Mouse (Mus musculus) cerebellum, adult 9-10 months (tissue): Measurements from ENCODE around the gene Med16.
A peak's percentile ranks its signal among the peaks of the same experiment; 100 is the strongest.

Source experiments
- DNase-seq: peaks from one replicate; pipeline ENCODE4 v3.0.0; 2022

The Med16 gene

GRCm38 (mm10) chr10:79858416-79859074, 50.2 kb downstream of the Med16 start:
- peak; percentile 75 for DNase-seq

GRCm38 (mm10) chr10:79857894-79858293, 50.8 kb downstream of the Med16 start:
- peak; percentile 38 for DNase-seq

- DNase-seq: peak; percentile 68
Measured at GRCm38 (mm10) chr10:79857452-79857811, 51.3 kb downstream of the Med16 start.

DNA sequence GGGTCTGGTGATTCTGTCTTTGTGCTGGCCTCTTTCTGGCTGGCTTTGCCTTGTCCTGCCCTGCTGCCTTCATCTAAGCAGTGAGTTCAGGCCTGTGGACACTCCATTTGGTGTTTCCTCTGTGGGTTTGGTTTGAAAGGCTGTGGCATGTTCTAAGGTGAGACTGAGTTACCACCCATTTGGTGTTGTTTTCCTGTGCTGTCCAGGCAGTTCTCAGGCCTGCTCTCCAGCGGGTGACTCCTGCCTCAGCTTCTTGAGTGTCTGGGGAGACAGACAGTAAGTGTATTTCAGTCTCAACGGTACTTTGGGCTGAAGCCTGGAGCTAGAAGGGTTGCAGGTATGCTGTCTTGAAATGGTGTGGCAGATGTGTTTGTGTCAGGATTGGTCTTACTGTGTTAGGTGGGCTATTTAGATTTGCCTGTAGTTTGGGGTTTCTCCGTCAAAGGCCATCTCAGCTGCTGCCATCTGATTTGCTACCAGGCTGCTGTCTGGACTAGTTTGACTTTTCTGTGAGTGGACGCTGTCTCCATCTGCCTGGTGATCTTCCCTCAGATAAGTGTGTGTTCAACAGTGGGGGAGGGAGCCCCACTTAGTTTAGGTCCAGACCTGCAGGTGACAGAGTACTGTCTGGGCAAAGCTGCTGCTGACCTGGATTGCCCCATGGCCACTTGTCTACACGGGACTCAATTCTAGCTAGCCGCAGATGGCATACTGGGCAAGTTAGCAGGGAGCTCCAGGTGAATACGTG, 51.8 kb downstream of the Med16 start:
- DNase-seq: peak; percentile 39

GRCm38 (mm10) chr10:79856280-79856679, 52.4 kb downstream of the Med16 start:
- peak; percentile 50 for DNase-seq

- peak; percentile 77 for DNase-seq
Measured at GRCm38 (mm10) chr10:79855558-79856184, 53.1 kb downstream of the Med16 start.

DNA sequence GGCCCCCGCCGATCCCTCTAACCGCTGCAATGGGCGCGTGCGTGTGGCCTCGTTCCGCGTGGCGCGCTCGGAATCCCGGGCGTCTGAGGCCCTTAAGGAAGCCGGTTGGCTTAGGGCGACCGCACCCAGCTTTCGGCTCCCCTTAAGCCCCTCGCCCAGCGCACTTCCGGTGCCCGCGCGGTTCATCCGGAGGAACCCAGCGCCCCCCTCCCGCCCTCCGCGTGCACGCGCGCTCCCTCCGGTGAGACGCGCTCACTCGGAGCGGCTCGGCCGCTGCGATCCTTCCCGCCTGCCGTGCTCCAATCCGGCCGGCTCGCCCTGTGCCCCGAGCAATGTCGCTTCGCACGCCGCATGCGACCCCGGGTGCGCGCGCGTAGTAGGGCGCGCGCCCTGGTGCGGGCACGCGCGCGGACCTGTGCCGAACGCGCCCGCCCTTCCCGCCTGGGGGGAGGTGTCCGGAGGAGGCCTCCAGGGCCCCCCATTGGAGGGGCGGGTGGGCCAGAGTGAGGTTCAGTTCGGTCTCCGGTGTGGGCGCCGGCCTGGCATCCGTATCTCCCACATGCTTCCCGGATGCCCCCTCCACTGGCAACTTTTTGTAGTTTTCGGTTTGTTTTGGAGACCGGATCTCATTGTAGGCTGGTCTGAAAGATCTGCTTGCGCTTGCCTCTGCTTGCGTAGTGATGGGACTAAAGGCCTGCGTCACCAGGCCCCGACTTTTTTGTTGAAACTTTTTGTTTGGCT, 53.8 kb downstream of the Med16 start:
- DNase-seq: peak; percentile 76

DNA sequence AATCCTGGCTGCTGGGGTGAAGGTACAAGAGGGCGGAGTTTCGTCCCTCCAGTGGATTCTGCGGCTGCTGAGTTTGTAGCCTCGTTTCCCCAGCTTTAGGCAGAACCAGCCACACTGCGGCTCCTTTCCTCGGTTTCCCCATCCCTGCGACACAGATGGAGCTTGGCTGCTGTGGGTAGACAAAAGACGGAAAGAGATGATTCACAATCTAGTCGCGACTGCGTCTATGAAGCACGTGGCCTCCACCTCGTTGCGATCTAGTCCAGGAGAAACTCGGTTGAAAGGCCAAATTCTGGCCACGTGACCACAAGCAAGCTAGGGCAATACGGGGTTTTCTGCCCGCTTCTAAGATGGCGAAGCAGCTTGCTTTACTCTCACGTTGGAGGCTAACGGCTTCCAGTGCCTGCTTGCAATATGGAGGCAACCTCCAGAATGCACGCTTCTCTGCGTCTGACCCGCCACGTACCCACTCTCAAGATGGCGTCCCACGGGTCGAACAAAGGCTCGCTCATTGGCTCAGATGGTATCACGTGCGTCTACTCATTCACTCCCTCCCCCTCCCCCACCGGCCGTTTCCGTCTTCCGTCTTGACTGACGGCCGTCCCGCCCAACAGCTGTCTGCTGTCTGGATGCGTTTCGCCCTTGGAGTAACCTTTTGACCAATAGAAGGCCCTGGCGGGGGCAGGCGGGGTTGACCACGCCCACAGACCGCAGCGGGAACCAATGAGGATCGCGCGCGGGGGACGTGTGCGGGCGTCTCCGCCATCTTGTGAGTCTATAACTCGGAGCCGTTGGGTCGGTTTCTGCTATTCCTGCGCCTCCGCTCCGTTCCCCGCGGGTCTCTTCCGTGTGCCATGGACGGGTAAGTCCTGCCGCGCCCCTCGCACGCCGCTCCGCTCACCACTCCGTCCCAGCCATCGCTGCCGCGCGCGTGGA, 54.6 kb downstream of the Med16 start, which contains the start of gene Ptbp1:
Gene Ptbp1, plus strand, starts transcription at position 568 of the 936 bp plus-strand sequence.
- peak; percentile 99 for DNase-seq

DNA sequence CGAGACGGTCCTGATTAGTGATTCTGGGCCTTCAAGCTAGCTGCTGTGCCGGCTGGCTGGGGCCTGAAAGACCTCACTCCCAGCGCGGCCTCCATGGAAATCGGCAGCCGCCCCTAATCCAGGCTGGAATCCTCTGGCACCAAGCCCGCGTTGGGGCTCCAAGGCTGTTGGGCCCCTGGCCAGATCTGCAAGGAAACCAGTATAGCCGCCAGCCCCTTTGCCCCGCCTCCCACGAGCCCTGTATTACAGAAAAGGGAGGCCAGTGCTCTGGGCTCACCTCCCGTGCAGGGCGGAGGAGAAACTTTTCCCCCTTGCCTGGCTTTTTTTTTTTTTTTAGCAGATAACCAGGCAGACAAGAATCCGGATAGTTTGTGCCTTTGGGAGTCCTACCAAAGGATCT, 55.3 kb downstream of the Med16 start:
- peak; percentile 91 for DNase-seq

- no peak for DNase-seq
Measured at GRCm38 (mm10) chr10:79852827-79853226, 55.9 kb downstream of the Med16 start.

- DNase-seq: peak; percentile 67
Measured at GRCm38 (mm10) chr10:79852107-79852789, 56.5 kb downstream of the Med16 start.

DNA sequence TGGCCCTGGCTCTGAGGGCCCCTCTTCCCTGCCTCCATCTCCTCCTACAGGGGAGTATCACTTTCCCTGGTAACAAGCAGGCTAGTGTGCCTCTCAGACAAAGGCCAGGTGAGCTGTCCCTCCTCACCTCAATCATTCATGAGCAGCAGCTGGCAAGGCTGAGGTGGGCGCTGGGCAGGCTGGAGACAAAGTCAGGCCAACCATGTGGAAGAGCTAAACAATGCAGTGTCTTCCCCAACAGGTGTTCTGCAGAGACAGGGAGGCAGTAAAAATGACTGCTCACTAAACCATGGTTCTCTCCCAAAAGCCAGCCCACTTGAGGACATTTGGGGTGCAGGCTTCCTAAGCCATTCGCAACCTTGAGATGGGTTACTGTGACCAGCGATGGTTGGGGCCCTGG, 57.1 kb downstream of the Med16 start:
- no peak for DNase-seq

GRCm38 (mm10) chr10:79849941-79850628, 58.6 kb downstream of the Med16 start:
- no peak for DNase-seq

GRCm38 (mm10) chr10:79846553-79846952, 62.2 kb downstream of the Med16 start:
- DNase-seq: no peak
